Mouse (Mus musculus): ENCODE data around the gene Gm11564. TPM values are rescaled to one million over a fixed set of nuclear protein-coding genes. Genes with fewer than 3 reads are reported as not detected.
"Not testable (repeated sequence)": the region's sequence is repeated elsewhere in the genome, so short reads cannot be mapped to it uniquely, and the experiment has no call there.

The Gm11564 gene
- polyA plus RNA-seq (2012; rRNA removed), result not detected in 2 replicates

GRCm38 (mm10) chr11:99815566-99815965 lies at the start of gene Gm11564:
Gene Gm11564, minus strand, starts transcription at chr11:99815666.
- not testable (repeated sequence) for DNase-seq (ENCODE audit: low read depth, low spot score)
- WGBS, result 74% methylated on average over 2 of the region's 2 CpGs

DNA sequence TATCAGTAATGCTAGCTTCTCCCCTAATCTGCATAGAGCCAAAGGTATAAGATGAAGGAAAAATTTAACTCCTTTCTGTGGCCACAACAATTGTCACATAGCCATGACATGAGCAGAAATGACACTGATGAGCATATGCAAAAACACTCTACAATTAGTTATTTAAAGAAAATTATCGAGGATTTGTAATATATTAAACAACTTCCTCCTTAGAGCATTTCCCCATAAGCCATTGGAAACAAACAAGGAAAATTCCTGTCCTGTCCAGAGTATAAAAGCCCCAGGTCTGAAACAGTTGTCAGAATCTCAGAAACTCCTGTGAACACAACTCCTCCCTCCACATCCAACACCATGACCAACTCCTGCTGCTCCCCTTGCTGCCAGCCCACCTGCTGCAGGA lies 48.7 kb upstream of the Gm11564 start, which contains the start of gene Gm11559:
Gene Gm11559 (plus strand): TSS at position 301 of the 400 bp plus-strand sequence.
- 58% methylated on average over 1 of the region's 1 CpGs for WGBS
- not testable (repeated sequence) for DNase-seq (ENCODE audit: low read depth, low spot score)

DNA sequence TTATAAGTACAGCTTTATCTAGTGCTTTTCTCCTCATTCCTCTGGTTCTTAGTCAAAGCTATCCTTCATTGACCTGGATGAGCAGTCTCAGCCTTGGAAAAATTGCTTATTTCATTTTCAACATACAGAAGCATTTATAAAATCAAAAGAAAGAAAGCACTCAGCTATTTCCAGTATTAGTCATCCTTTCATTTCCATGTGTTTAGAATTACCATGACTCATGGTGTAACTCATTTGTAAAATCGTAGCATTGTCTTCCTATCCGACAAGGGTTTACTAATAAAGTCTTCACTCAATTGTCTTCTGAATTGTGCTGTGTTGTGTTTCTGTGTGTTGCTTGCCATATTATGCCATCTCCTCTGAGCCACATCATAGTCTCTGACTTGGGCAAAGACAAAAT lies 43.3 kb upstream of the Gm11564 start:
- no peak for DNase-seq (ENCODE audit: low read depth, low spot score)
- WGBS, result 58% methylated on average over 2 of the region's 2 CpGs

GRCm38 (mm10) chr11:99857617-99858016 lies 42.2 kb upstream of the Gm11564 start, which contains the start of gene Gm11568:
Gene Gm11568, plus strand, starts transcription at chr11:99857917.
- WGBS, result 73% methylated on average over 2 of the region's 2 CpGs

GRCm38 (mm10) chr11:99854121-99854520 lies 38.7 kb upstream of the Gm11564 start:
- no peak for DNase-seq (ENCODE audit: low read depth, low spot score)
- 59% methylated on average over 3 of the region's 3 CpGs for WGBS

More at GRCm38 (mm10) chr11:99857617-99858016, 42.2 kb upstream of the Gm11564 start, which contains the start of gene Gm11568:
- DNase-seq (ENCODE audit: low read depth, low spot score), result no peak

GRCm38 (mm10) chr11:99851508-99851907 lies 36.0 kb upstream of the Gm11564 start, which contains the start of gene Krtap4-16:
Gene Krtap4-16, minus strand, starts transcription at chr11:99851608.
- DNase-seq (ENCODE audit: low read depth, low spot score), result no peak

GRCm38 (mm10) chr11:99846746-99847145 lies 31.3 kb upstream of the Gm11564 start:
- no peak for DNase-seq (ENCODE audit: low read depth, low spot score)
- WGBS, result 75% methylated on average over 2 of the region's 2 CpGs

GRCm38 (mm10) chr11:99842185-99842584 lies 26.7 kb upstream of the Gm11564 start:
- WGBS, result 45% methylated on average over 1 of the region's 1 CpGs
- DNase-seq (ENCODE audit: low read depth, low spot score), result no peak

GRCm38 (mm10) chr11:99837966-99838365 lies 22.5 kb upstream of the Gm11564 start, which contains the start of gene 2300003K06Rik:
Gene 2300003K06Rik, minus strand, starts transcription at chr11:99838066.
- DNase-seq (ENCODE audit: low read depth, low spot score), result no peak
- 53% methylated on average over 1 of the region's 1 CpGs for WGBS

- DNase-seq (ENCODE audit: low read depth, low spot score), result not testable (repeated sequence)
Measured at GRCm38 (mm10) chr11:99809792-99810191, 5.7 kb downstream of the Gm11564 start, which contains the start of gene Krtap4-13. Gene Krtap4-13, minus strand, starts transcription at chr11:99809892.

DNA sequence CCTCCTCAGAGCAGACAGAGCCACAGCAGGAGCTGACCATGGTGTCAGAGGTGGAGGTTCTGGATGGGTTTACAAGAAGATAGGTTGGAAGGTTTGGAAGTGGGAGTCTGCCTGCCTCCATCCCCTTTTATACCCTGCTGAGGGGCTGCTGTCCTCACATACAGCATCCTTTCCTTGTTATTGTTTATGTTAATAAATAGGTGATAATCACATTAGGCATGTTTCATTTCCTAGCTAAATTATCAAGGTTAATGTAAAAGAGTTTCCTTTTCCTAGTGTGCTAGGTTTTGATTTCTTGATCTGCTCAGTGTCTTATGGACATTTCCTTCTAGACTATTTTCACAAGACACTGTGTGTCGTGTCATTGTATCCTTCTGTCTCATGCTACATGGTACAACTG lies 11.1 kb downstream of the Gm11564 start, which contains the start of gene Gm11554:
Gene Gm11554 (minus strand): TSS at position 101 of the 400 bp plus-strand sequence.
- WGBS, result no CpG with 5 or more reads among the region's 1 CpGs
- not testable (repeated sequence) for DNase-seq (ENCODE audit: low read depth, low spot score)

DNA sequence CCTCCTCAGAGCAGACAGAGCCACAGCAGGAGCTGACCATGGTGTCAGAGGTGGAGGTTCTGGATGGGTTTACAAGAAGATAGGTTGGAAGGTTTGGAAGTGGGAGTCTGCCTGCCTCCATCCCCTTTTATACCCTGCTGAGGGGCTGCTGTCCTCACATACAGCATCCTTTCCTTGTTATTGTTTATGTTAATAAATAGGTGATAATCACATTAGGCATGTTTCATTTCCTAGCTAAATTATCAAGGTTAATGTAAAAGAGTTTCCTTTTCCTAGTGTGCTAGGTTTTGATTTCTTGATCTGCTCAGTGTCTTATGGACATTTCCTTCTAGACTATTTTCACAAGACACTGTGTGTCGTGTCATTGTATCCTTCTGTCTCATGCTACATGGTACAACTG lies 16.6 kb downstream of the Gm11564 start, which contains the start of gene Gm11569:
Gene Gm11569 (minus strand): TSS at position 101 of the 400 bp plus-strand sequence.
- whole genome bisulfite sequencing, result no CpG with 5 or more reads among the region's 1 CpGs
- DNase-seq (ENCODE audit: low read depth, low spot score), result not testable (repeated sequence)

GRCm38 (mm10) chr11:99793367-99793766 lies 22.1 kb downstream of the Gm11564 start, which contains the start of gene Gm11596:
Gene Gm11596, minus strand, starts transcription at chr11:99793467.
- WGBS, result 67% methylated on average over 2 of the region's 2 CpGs
- DNase-seq (ENCODE audit: low read depth, low spot score), result no peak

GRCm38 (mm10) chr11:99784900-99785299 lies 30.6 kb downstream of the Gm11564 start, which contains the start of gene Krtap4-9:
Gene Krtap4-9, plus strand, starts transcription at chr11:99785200.
- not testable (repeated sequence) for DNase-seq (ENCODE audit: low read depth, low spot score)

GRCm38 (mm10) chr11:99780604-99781003 lies 34.9 kb downstream of the Gm11564 start, which contains the start of gene Krtap4-8:
Gene Krtap4-8, minus strand, starts transcription at chr11:99780704.
- no peak for DNase-seq (ENCODE audit: low read depth, low spot score)
- 97% methylated on average over 2 of the region's 2 CpGs for WGBS

DNA sequence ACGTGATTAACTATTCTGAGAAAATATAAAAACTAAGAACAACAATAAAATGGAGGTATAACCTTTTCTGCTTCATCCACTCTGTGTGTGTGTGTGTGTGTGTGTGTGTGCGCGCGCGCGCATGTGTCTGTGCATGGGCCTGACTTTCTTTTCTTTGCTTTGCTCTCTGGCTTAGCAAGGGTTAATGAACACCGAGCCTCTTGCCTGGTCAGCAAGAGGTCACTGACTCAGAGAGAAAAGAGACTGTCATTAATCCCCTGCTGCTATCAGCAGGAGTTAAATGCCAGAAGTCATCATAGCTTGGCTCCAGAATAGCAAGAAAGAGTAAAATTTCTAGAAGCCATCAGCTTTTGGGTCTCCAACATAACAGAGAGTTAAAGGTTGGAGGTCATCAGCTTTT lies 37.1 kb downstream of the Gm11564 start:
- no peak for DNase-seq (ENCODE audit: low read depth, low spot score)
- WGBS, result 68% methylated on average over 7 of the region's 7 CpGs

DNA sequence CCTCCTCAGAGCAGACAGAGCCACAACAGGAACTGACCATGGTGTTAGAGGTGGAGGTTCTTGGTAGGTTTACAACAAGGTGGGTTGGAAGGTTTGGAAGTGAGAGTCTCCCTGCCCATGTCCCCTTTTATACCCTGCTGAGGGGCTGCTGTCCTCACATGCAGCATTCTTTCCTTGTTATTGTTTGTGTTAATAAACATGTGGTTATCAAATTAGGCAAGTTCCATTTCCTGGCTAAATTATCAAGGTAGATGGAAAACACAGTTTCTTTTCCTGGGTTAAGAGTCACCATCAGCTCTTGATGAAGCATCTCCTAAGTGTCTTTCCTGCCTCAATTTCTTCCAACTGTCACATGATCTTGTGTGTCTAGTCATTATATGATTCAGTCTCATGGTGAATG lies 42.7 kb downstream of the Gm11564 start, which contains the start of gene Gm11595:
Gene Gm11595 (minus strand): TSS at position 101 of the 400 bp plus-strand sequence.
- DNase-seq (ENCODE audit: low read depth, low spot score), result not testable (repeated sequence)

DNA sequence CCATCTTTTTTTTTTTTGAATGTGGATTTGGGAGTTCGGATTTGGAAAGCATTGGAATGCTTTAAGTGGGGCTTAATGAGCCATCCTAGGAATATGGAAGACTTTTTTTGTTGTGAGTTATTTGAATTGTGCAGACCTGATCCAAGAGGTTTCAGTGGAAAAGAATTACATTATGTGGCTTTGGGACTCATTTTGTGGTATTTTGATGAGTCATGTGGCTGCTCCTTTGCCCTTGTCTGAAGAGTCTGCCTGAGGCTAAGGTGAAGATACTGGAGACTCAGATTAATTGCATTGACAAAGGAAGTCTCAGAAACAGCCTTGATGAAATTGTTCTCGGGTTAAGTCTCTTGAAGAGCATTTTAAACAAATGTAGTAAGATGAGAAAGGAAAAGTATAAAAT lies 47.1 kb downstream of the Gm11564 start:
- WGBS, result 76% methylated on average over 2 of the region's 2 CpGs
- DNase-seq (ENCODE audit: low read depth, low spot score), result no peak

Measured in large intestine, adult 2 months (tissue).